Mouse (Mus musculus) intestine, embryonic 16.5 days (tissue): ENCODE results near the gene Nop2. TPM values are rescaled to one million over a fixed set of nuclear protein-coding genes. Genes with fewer than 3 reads are reported as not detected.

Experiments used
- ATAC-seq: fragments of 200-750 bp; cut with Nextera tagmentation; 2 replicates; pipeline ENCODE4 v1.8.0; 2017; ENCODE audit warnings: moderate TSS enrichment, moderate library complexity
- H3K27ac ChIP-seq: fragments of 300-500 bp; sonication (generic); 2 replicates; pipeline ENCODE4 v1.5.1; 2014; ENCODE audit warnings: mild to moderate bottlenecking, low read length
- H3K27me3 ChIP-seq: fragments of 300-500 bp; sonication (generic); replicated peaks from 2 replicates; pipeline ENCODE4 v1.6.1; 2014; ENCODE audit warnings: low read length, control low read depth, mixed read lengths; ENCODE audit not compliant: control insufficient read depth, insufficient read depth
- H3K36me3 ChIP-seq: fragments of 300-500 bp; sonication (generic); 2 replicates; pipeline ENCODE4 v1.6.1; 2014; ENCODE audit warnings: low read length, control low read depth; ENCODE audit not compliant: control insufficient read depth, insufficient read depth
- H3K4me1 ChIP-seq: fragments of 300-500 bp; sonication (generic); 2 replicates; pipeline ENCODE4 v1.6.1; 2014; ENCODE audit warnings: low read length, control low read depth, mixed read lengths; ENCODE audit not compliant: control insufficient read depth, insufficient read depth
- H3K4me2 ChIP-seq: fragments of 300-500 bp; sonication (generic); 2 replicates; pipeline ENCODE4 v1.6.1; 2014; ENCODE audit warnings: low read depth, low read length, control low read depth
- H3K4me3 ChIP-seq: fragments of 300-500 bp; sonication (generic); 2 replicates; pipeline ENCODE4 v1.5.1; 2014; ENCODE audit warnings: mild to moderate bottlenecking, low read length
- H3K9ac ChIP-seq: fragments of 300-500 bp; sonication (generic); 2 replicates; pipeline ENCODE4 v1.6.1; 2014; ENCODE audit warnings: low read depth, low read length
- H3K9me3 ChIP-seq: fragments of 300-500 bp; sonication (generic); 2 replicates; pipeline ENCODE4 v1.6.1; 2016; ENCODE audit warnings: low read length, control low read depth; ENCODE audit not compliant: control insufficient read depth
- WGBS: fragments of 180-500 bp; shearing (Covaris S2); extraction: QIAGEN DNeasy Blood & Tissue Kit; methylation state at CpG from one replicate; pipeline ENCODE4 v1.1.7; 2014; 5-methylcytosine and 5-hydroxymethylcytosine counted together
- polyA plus RNA-seq: library from polyadenylated mRNA; unstranded; fragments of >200 nt; fragmentation: Nextera tagmentation; extraction: Ambion mirVana; gene quantifications from 2 replicates; pipeline ENCODE4 v1.2.1, GENCODE M21; 2015

Gene Nop2
- polyA plus RNA-seq, 1 experiment from 2014 or later = 66.8 TPM

GRCm38 (mm10) chr6:125137002-125137671 is 5.4 kb downstream of the Nop2 start:
- no peak overlapping the region for H3K9ac ChIP-seq
- no peak for ATAC-seq
- H3K9me3 ChIP-seq = no peaks in the 10 kb centered on the region
- peaks cover 6% of the 10 kb centered on the region for H3K4me1 ChIP-seq
- 92% methylated on average over 19 of the region's 19 CpGs for WGBS
- H3K27me3 ChIP-seq = no peaks in the 10 kb centered on the region
- H3K4me3 ChIP-seq = no peak overlapping the region
- H3K36me3 ChIP-seq = peaks cover 45% of the 10 kb centered on the region
- H3K4me2 ChIP-seq = no peak overlapping the region
- H3K27ac ChIP-seq = no peak overlapping the region

GRCm38 (mm10) chr6:125139747-125140146 is 8.0 kb downstream of the Nop2 start:
- no peak overlapping the region for H3K4me2 ChIP-seq
- no peak overlapping the region for H3K4me3 ChIP-seq
- H3K9me3 ChIP-seq = no peaks in the 10 kb centered on the region
- ATAC-seq = no peak
- no peak overlapping the region for H3K9ac ChIP-seq
- WGBS = 90% methylated on average over 7 of the region's 7 CpGs
- H3K27ac ChIP-seq = no peak overlapping the region
- H3K36me3 ChIP-seq = peaks cover 40% of the 10 kb centered on the region
- 0 out of 2 replicates have a peak, but pooled peaks cover under 1% of the 10 kb centered on the region for H3K4me1 ChIP-seq
- H3K27me3 ChIP-seq = no peaks in the 10 kb centered on the region

GRCm38 (mm10) chr6:125142436-125142835 is 10.7 kb downstream of the Nop2 start:
- H3K9ac ChIP-seq = no peak overlapping the region
- H3K4me3 ChIP-seq = no peak overlapping the region
- ATAC-seq = no peak
- H3K27ac ChIP-seq = no peak overlapping the region
- peaks cover 33% of the 10 kb centered on the region for H3K36me3 ChIP-seq
- peaks cover 27% of the 10 kb centered on the region for H3K4me1 ChIP-seq
- 77% methylated on average over 8 of the region's 8 CpGs for WGBS
- H3K9me3 ChIP-seq = no peaks in the 10 kb centered on the region
- no peaks in the 10 kb centered on the region for H3K27me3 ChIP-seq
- no peak overlapping the region for H3K4me2 ChIP-seq

- 73% methylated on average over 3 of the region's 3 CpGs for WGBS
- Histone ChIP-seq H3K9me3 (no peaks in the 10 kb centered on the region), H3K4me2 (no peak overlapping the region), H3K4me3 (no peak overlapping the region), H3K4me1 (peaks cover 30% of the 10 kb centered on the region), H3K27ac (no peak overlapping the region), H3K36me3 (peaks cover 30% of the 10 kb centered on the region; the same call in 1 of the 2 replicates), H3K27me3 (no peaks in the 10 kb centered on the region), H3K9ac (no peak overlapping the region)
- ATAC-seq = no peak
Observed at GRCm38 (mm10) chr6:125143128-125143527, 11.4 kb downstream of the Nop2 start.

GRCm38 (mm10) chr6:125143904-125144303 is 12.2 kb downstream of the Nop2 start:
- Histone ChIP-seq H3K27ac (no peak overlapping the region), H3K9me3 (no peaks in the 10 kb centered on the region), H3K4me2 (no peak overlapping the region), H3K4me3 (no peak overlapping the region), H3K27me3 (no peaks in the 10 kb centered on the region), H3K36me3 (peaks cover 30% of the 10 kb centered on the region; the same call in 1 of the 2 replicates), H3K4me1 (peaks cover 34% of the 10 kb centered on the region), H3K9ac (no peak overlapping the region)
- 81% methylated on average over 9 of the region's 9 CpGs for WGBS
- no peak for ATAC-seq

GRCm38 (mm10) chr6:125145001-125145400 is 13.3 kb downstream of the Nop2 start, which contains the start of gene Iffo1:
Gene Iffo1 (plus strand): TSS chr6:125145241.
- ATAC-seq = peak; percentile 93
- peaks cover 42% of the 10 kb centered on the region for H3K4me1 ChIP-seq
- WGBS = 2% methylated on average over 16 of the region's 16 CpGs

GRCm38 (mm10) chr6:125145479-125145951 is 13.8 kb downstream of the Nop2 start:
- WGBS = 5% methylated on average over 35 of the region's 35 CpGs
- peaks cover 42% of the 10 kb centered on the region for H3K4me1 ChIP-seq

More at GRCm38 (mm10) chr6:125145001-125145400, 13.3 kb downstream of the Nop2 start, which contains the start of gene Iffo1:
- no peaks in the 10 kb centered on the region for H3K9me3 ChIP-seq
- peak within 1 kb of the TSS; percentile 75 for H3K4me2 ChIP-seq
- H3K27ac ChIP-seq = peak within 1 kb of the TSS; percentile 84
- peak within 1 kb of the TSS; percentile 67 for H3K4me3 ChIP-seq
- no peaks in the 10 kb centered on the region for H3K27me3 ChIP-seq
- H3K36me3 ChIP-seq = peaks cover 22% of the 10 kb centered on the region; the same call in 1 of the 2 replicates
- peak within 1 kb of the TSS; percentile 79 for H3K9ac ChIP-seq

GRCm38 (mm10) chr6:125146148-125146547 is 14.4 kb downstream of the Nop2 start:
- H3K9me3 ChIP-seq = no peaks in the 10 kb centered on the region
- H3K36me3 ChIP-seq = peaks cover 12% of the 10 kb centered on the region; the same call in 1 of the 2 replicates
- no peak for ATAC-seq
- peak overlapping the region; percentile 67 for H3K4me3 ChIP-seq
- H3K27ac ChIP-seq = no peak overlapping the region; the same call in 1 of the 2 replicates
- H3K27me3 ChIP-seq = no peaks in the 10 kb centered on the region
- 64% methylated on average over 7 of the region's 7 CpGs for WGBS
- H3K9ac ChIP-seq = peak overlapping the region; percentile 79
- peak overlapping the region; percentile 75 for H3K4me2 ChIP-seq
- peaks cover 42% of the 10 kb centered on the region for H3K4me1 ChIP-seq

More at GRCm38 (mm10) chr6:125145479-125145951, 13.8 kb downstream of the Nop2 start:
- H3K9me3 ChIP-seq = no peaks in the 10 kb centered on the region
- ATAC-seq = peak; percentile 70
- peak overlapping the region; percentile 75 for H3K4me2 ChIP-seq
- H3K27ac ChIP-seq = peak overlapping the region; percentile 84
- no peaks in the 10 kb centered on the region for H3K27me3 ChIP-seq
- H3K36me3 ChIP-seq = peaks cover 17% of the 10 kb centered on the region; the same call in 1 of the 2 replicates
- H3K4me3 ChIP-seq = peak overlapping the region; percentile 67
- peak overlapping the region; percentile 79 for H3K9ac ChIP-seq

GRCm38 (mm10) chr6:125146797-125147196 is 15.1 kb downstream of the Nop2 start:
- H3K36me3 ChIP-seq = peaks cover 5% of the 10 kb centered on the region; the same call in 1 of the 2 replicates
- WGBS = 83% methylated on average over 4 of the region's 4 CpGs
- no peaks in the 10 kb centered on the region for H3K27me3 ChIP-seq
- no peak for ATAC-seq
- peak overlapping the region; percentile 6; the same call in 1 of the 2 replicates for H3K4me3 ChIP-seq
- 0 out of 2 replicates have a peak overlapping the region, but pooled peaks have one; percentile 14 for H3K9ac ChIP-seq
- peak overlapping the region; percentile 75 for H3K4me2 ChIP-seq
- peaks cover 42% of the 10 kb centered on the region for H3K4me1 ChIP-seq
- 0 out of 2 replicates have a peak overlapping the region, but pooled peaks have one; percentile 18 for H3K27ac ChIP-seq
- no peaks in the 10 kb centered on the region for H3K9me3 ChIP-seq
